Mouse (Mus musculus): ENCODE measurements around the gene Cluap1. TPM values are rescaled to one million over a fixed set of nuclear protein-coding genes. Genes with fewer than 3 reads are reported as not detected.
"Not testable (repeated sequence)": the region's sequence is repeated elsewhere in the genome, so short reads cannot be mapped to it uniquely, and the experiment has no call there.

Cluap1 gene
- polyA plus RNA-seq, 1 experiment from 2014 or later, result 16.6 TPM

GRCm38 (mm10) chr16:3934701-3935100 lies 26.1 kb downstream of the Cluap1 start:
- ATAC-seq (ENCODE audit: insufficient number of reproducible peaks, low FRiP score), result no peak
- WGBS, result 73% methylated on average over 4 of the region's 4 CpGs
- H3K4me2 ChIP-seq, result no peak overlapping the region

DNA sequence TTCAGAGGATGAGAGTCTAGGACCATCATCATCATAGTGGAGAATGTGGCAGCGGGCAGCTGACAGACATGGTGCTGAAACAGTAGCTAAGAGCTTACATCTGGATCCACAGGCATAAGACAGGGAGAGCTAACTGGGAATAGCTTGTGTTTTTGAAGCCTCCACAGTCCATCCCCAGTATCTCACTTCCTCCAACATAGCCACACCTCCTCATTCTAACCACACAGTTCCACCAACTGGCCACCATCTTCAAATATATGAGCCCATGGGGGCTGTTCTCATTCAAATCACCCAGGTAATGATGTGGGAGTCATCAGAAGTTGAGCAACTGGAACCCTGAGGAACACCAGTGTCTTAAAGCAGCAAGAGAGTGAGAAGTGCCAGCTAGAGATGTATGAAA lies 42.5 kb downstream of the Cluap1 start:
- Histone ChIP-seq H3K4me2 (no peak overlapping the region), H3K27ac (ENCODE audit: poor library complexity, severe bottlenecking) (no peak overlapping the region), H3K4me1 (replicated peaks) (no peaks in the 10 kb centered on the region), H3K9me3 (replicated peaks) (no peaks in the 10 kb centered on the region), H3K4me3 (no peak overlapping the region), H3K36me3 (no peaks in the 10 kb centered on the region), H3K9ac (no peak overlapping the region), H3K27me3 (replicated peaks) (no peaks in the 10 kb centered on the region)
- no peak for ATAC-seq (ENCODE audit: insufficient number of reproducible peaks, low FRiP score)
- 79% methylated on average over 1 of the region's 1 CpGs for WGBS

More at GRCm38 (mm10) chr16:3934701-3935100, 26.1 kb downstream of the Cluap1 start:
- Histone ChIP-seq H3K36me3 (peaks cover 63% of the 10 kb centered on the region), H3K27me3 (replicated peaks) (no peaks in the 10 kb centered on the region), H3K4me1 (replicated peaks) (no peaks in the 10 kb centered on the region), H3K27ac (ENCODE audit: poor library complexity, severe bottlenecking) (no peak overlapping the region), H3K9ac (no peak overlapping the region), H3K4me3 (no peak overlapping the region), H3K9me3 (replicated peaks) (no peaks in the 10 kb centered on the region)

GRCm38 (mm10) chr16:3956369-3956768 lies 47.8 kb downstream of the Cluap1 start:
- no peaks in the 10 kb centered on the region for H3K27me3 ChIP-seq (replicated peaks)
- H3K27ac ChIP-seq (ENCODE audit: poor library complexity, severe bottlenecking), result no peak overlapping the region
- 80% methylated on average over 6 of the region's 6 CpGs for WGBS
- ATAC-seq (ENCODE audit: insufficient number of reproducible peaks, low FRiP score), result no peak
- H3K9ac ChIP-seq, result no peak overlapping the region
- 0 out of 2 replicates have a peak, but pooled peaks cover 5% of the 10 kb centered on the region for H3K4me1 ChIP-seq (replicated peaks)
- H3K9me3 ChIP-seq (replicated peaks), result no peaks in the 10 kb centered on the region
- no peak overlapping the region for H3K4me3 ChIP-seq
- no peaks in the 10 kb centered on the region for H3K36me3 ChIP-seq
- H3K4me2 ChIP-seq, result no peak overlapping the region

DNA sequence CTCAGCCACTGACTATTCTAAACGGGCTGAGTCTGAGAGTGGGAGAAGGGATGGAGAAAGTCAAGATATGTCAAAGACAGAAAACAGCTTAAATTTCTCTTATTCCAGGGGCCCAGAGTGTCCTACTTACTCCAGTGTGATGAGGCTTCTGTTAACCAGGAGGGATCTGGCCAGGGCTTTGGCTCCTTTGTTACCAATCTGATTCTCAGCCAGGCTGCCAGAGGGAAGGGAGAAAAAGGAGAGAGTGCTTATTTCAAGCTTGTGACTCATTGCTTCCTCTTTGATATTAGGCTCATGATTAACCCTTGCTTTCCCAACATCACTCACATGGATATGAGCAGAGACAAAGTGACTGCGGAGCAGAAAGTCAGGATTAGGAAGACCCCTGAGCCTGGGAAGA lies 50.7 kb downstream of the Cluap1 start:
- H3K9ac ChIP-seq, result no peak overlapping the region
- H3K4me2 ChIP-seq, result no peak overlapping the region
- no peak overlapping the region for H3K4me3 ChIP-seq
- H3K4me1 ChIP-seq (replicated peaks), result 0 out of 2 replicates have a peak, but pooled peaks cover 5% of the 10 kb centered on the region
- no peaks in the 10 kb centered on the region for H3K9me3 ChIP-seq (replicated peaks)
- H3K36me3 ChIP-seq, result no peaks in the 10 kb centered on the region
- no peaks in the 10 kb centered on the region for H3K27me3 ChIP-seq (replicated peaks)
- no peak overlapping the region for H3K27ac ChIP-seq (ENCODE audit: poor library complexity, severe bottlenecking)
- ATAC-seq (ENCODE audit: insufficient number of reproducible peaks, low FRiP score), result no peak
- WGBS, result 36% methylated on average over 2 of the region's 2 CpGs

GRCm38 (mm10) chr16:3964990-3965389 lies 56.4 kb downstream of the Cluap1 start:
- Histone ChIP-seq H3K9ac (no peak overlapping the region), H3K9me3 (replicated peaks) (no peaks in the 10 kb centered on the region), H3K27ac (ENCODE audit: poor library complexity, severe bottlenecking) (no peak overlapping the region), H3K4me1 (replicated peaks) (no peaks in the 10 kb centered on the region), H3K4me3 (no peak overlapping the region), H3K36me3 (no peaks in the 10 kb centered on the region), H3K27me3 (replicated peaks) (no peaks in the 10 kb centered on the region), H3K4me2 (no peak overlapping the region)
- 76% methylated on average over 10 of the region's 10 CpGs for WGBS
- peak; percentile 18; the same call in 1 of the 2 replicates for ATAC-seq (ENCODE audit: insufficient number of reproducible peaks, low FRiP score)

- Histone ChIP-seq H3K27me3 (replicated peaks) (no peaks in the 10 kb centered on the region), H3K9ac (no peak overlapping the region), H3K4me2 (no peak overlapping the region), H3K4me3 (no peak overlapping the region), H3K27ac (ENCODE audit: poor library complexity, severe bottlenecking) (no peak overlapping the region), H3K9me3 (replicated peaks) (no peaks in the 10 kb centered on the region), H3K4me1 (replicated peaks) (no peaks in the 10 kb centered on the region), H3K36me3 (no peaks in the 10 kb centered on the region)
- 75% methylated on average over 3 of the region's 3 CpGs for WGBS
- ATAC-seq (ENCODE audit: insufficient number of reproducible peaks, low FRiP score), result no peak
Measured at GRCm38 (mm10) chr16:3965534-3965933, 56.9 kb downstream of the Cluap1 start.

DNA sequence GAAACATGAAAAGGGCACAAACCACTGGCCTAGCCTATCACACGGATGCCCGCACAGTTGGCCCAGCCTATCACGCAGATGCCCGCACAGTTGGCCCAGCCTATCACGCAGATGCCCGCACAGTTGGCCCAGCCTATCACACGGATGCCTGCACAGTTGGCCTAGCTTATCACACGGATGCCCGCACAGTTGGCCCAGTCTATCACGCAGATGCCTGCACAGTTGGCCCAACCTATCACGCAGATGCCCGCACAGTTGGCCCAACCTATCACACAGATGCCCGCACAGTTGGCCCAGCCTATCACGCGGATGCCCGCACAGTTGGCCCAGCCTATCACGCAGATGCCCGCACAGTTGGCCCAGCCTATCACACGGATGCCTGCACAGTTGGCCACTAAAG lies 65.9 kb downstream of the Cluap1 start:
- not testable (repeated sequence) for ATAC-seq (ENCODE audit: insufficient number of reproducible peaks, low FRiP score); H3K9me3 ChIP-seq (replicated peaks); H3K27ac ChIP-seq (ENCODE audit: poor library complexity, severe bottlenecking); H3K9ac ChIP-seq; H3K4me1 ChIP-seq (replicated peaks); H3K4me3 ChIP-seq; H3K4me2 ChIP-seq; H3K27me3 ChIP-seq (replicated peaks)
- H3K36me3 ChIP-seq, result peaks cover 18% of the 10 kb centered on the region
- 87% methylated on average over 19 of the region's 19 CpGs for WGBS

GRCm38 (mm10) chr16:3975658-3976057 lies 67.1 kb downstream of the Cluap1 start:
- peak; percentile 45; the same call in 1 of the 2 replicates for ATAC-seq (ENCODE audit: insufficient number of reproducible peaks, low FRiP score)

DNA sequence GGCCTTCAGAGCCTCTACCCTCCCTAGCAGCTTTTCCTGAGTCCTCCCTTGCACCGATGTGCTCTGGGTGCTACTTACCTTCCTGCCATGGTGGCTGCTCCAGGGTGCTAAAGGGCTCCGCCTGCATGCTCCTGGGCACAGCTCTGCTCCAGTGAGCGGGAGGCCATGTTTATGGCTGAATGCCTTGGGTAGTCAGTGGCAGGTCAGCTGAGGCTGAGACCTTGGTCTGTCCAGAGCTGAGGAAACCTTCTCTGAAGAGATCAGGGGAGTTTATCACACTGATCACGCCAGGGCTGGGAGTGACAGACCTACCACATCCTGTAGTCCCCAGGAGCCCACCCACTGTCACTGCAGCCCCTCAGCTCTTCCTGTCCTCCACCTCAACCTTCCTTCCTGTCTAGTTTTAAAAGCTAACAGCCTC lies 67.7 kb downstream of the Cluap1 start, which contains the start of gene Nlrc3:
TSS of gene Nlrc3 (minus strand) at position 382 of the 421 bp plus-strand sequence.
- H3K27ac ChIP-seq (ENCODE audit: poor library complexity, severe bottlenecking), result no peak within 1 kb of the TSS
- no peaks in the 10 kb centered on the region for H3K9me3 ChIP-seq (replicated peaks)
- peaks cover 36% of the 10 kb centered on the region for H3K36me3 ChIP-seq
- peak; percentile 33; the same call in 1 of the 2 replicates for ATAC-seq (ENCODE audit: insufficient number of reproducible peaks, low FRiP score)
- H3K4me2 ChIP-seq, result no peak within 1 kb of the TSS
- H3K4me1 ChIP-seq (replicated peaks), result peaks cover 8% of the 10 kb centered on the region; the same call in 1 of the 2 replicates
- 63% methylated on average over 4 of the region's 4 CpGs for WGBS
- H3K27me3 ChIP-seq (replicated peaks), result no peaks in the 10 kb centered on the region
- no peak within 1 kb of the TSS for H3K9ac ChIP-seq
- no peak within 1 kb of the TSS for H3K4me3 ChIP-seq

More at GRCm38 (mm10) chr16:3975658-3976057, 67.1 kb downstream of the Cluap1 start:
- peaks cover 8% of the 10 kb centered on the region; the same call in 1 of the 2 replicates for H3K4me1 ChIP-seq (replicated peaks)
- H3K27ac ChIP-seq (ENCODE audit: poor library complexity, severe bottlenecking), result no peak overlapping the region
- 79% methylated on average over 7 of the region's 7 CpGs for WGBS
- no peaks in the 10 kb centered on the region for H3K27me3 ChIP-seq (replicated peaks)
- H3K9me3 ChIP-seq (replicated peaks), result no peaks in the 10 kb centered on the region
- H3K9ac ChIP-seq, result no peak overlapping the region
- H3K4me3 ChIP-seq, result no peak overlapping the region
- no peak overlapping the region for H3K4me2 ChIP-seq
- peaks cover 30% of the 10 kb centered on the region for H3K36me3 ChIP-seq

DNA sequence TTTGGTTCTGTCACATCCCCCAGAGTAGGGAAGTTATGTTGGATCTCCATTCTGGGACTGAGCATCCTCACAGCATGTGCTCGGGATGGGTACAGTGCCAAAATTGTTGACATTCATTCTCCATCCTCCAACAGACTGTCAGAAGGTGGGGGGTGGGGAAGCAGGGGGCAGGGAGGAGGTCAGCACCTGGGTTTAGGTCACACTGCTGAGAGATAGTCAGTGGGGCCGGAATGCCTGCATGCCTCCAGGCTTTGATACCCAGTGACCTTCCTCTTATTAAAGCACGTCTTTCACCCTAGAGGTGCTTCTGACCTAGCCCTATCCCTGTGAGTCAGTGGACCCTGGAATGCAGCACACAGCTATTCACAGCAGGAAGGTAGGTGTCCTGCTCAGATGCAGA lies 68.1 kb downstream of the Cluap1 start:
- Histone ChIP-seq H3K27ac (ENCODE audit: poor library complexity, severe bottlenecking) (no peak overlapping the region), H3K9ac (no peak overlapping the region), H3K36me3 (peaks cover 40% of the 10 kb centered on the region), H3K4me1 (replicated peaks) (peaks cover 8% of the 10 kb centered on the region; the same call in 1 of the 2 replicates), H3K4me2 (no peak overlapping the region), H3K27me3 (replicated peaks) (no peaks in the 10 kb centered on the region), H3K4me3 (no peak overlapping the region), H3K9me3 (replicated peaks) (no peaks in the 10 kb centered on the region)
- WGBS, result 35% methylated on average over 3 of the region's 3 CpGs
- peak; percentile 26; the same call in 1 of the 2 replicates for ATAC-seq (ENCODE audit: insufficient number of reproducible peaks, low FRiP score)

DNA sequence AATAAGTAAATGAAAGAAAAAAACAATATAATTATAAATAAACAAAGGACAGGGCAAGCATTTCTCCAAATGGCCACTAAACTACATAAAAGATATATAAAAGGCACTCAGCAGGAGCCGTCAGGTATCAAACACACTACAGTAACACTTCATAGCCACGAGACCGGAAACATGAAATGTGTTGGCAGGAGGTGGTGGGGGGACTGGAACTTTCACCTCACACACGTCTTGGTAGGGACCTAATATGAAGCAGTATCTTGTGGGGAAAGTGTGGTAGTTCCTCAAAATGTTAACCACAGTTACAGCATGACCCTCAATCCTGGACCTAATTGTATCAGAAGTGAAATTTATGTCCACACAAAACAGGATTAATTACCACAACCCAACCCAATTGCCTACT lies 73.6 kb downstream of the Cluap1 start:
- no peak overlapping the region for H3K4me3 ChIP-seq
- peaks cover 94% of the 10 kb centered on the region for H3K36me3 ChIP-seq
- ATAC-seq (ENCODE audit: insufficient number of reproducible peaks, low FRiP score), result no peak
- H3K9me3 ChIP-seq (replicated peaks), result no peaks in the 10 kb centered on the region
- no peak overlapping the region for H3K9ac ChIP-seq
- 81% methylated on average over 4 of the region's 4 CpGs for WGBS
- H3K27ac ChIP-seq (ENCODE audit: poor library complexity, severe bottlenecking), result no peak overlapping the region
- no peak overlapping the region for H3K4me2 ChIP-seq
- H3K27me3 ChIP-seq (replicated peaks), result no peaks in the 10 kb centered on the region
- peaks cover 1% of the 10 kb centered on the region; the same call in 1 of the 2 replicates for H3K4me1 ChIP-seq (replicated peaks)

GRCm38 (mm10) chr16:3983146-3983700 lies 74.6 kb downstream of the Cluap1 start:
- Histone ChIP-seq H3K36me3 (peaks cover 99% of the 10 kb centered on the region), H3K27ac (ENCODE audit: poor library complexity, severe bottlenecking) (no peak overlapping the region), H3K4me1 (replicated peaks) (no peaks in the 10 kb centered on the region), H3K9me3 (replicated peaks) (no peaks in the 10 kb centered on the region), H3K9ac (no peak overlapping the region), H3K27me3 (replicated peaks) (no peaks in the 10 kb centered on the region), H3K4me3 (no peak overlapping the region), H3K4me2 (no peak overlapping the region)
- ATAC-seq (ENCODE audit: insufficient number of reproducible peaks, low FRiP score), result no peak
- 77% methylated on average over 7 of the region's 7 CpGs for WGBS

Measured in heart, embryonic 12.5 days (tissue).